Mouse (Mus musculus) embryonic facial prominence, embryonic 15.5 days (tissue): ENCODE data around the gene Zfand4. TPM values are rescaled to one million over a fixed set of nuclear protein-coding genes. Genes with fewer than 3 reads are reported as not detected.
A peak's percentile ranks its signal among the peaks of the same experiment; 100 is the strongest.
"Not testable (repeated sequence)": the region's sequence is repeated elsewhere in the genome, so short reads cannot be mapped to it uniquely, and the experiment has no call there.

Experiments
- ATAC-seq: fragments of 200-750 bp; cut with Nextera tagmentation; 2 replicates; pipeline ENCODE4 v1.8.0; 2017; ENCODE audit warnings: low read depth, moderate TSS enrichment; ENCODE audit not compliant: insufficient number of reproducible peaks, low FRiP score, low TSS enrichment
- H3K27ac ChIP-seq: fragments of 300-500 bp; sonication (generic); replicated peaks from 2 replicates; pipeline ENCODE4 v1.5.1; 2015; ENCODE audit warnings: mild to moderate bottlenecking, inconsistent platforms
- H3K27me3 ChIP-seq: fragments of 300-500 bp; sonication (generic); 2 replicates; pipeline ENCODE4 v1.6.1; 2015; ENCODE audit warnings: inconsistent platforms
- H3K36me3 ChIP-seq: fragments of 300-500 bp; sonication (generic); 2 replicates; pipeline ENCODE4 v1.6.1; 2015; ENCODE audit warnings: mild to moderate bottlenecking, inconsistent platforms
- H3K4me1 ChIP-seq: fragments of 300-500 bp; sonication (generic); 2 replicates; pipeline ENCODE4 v1.6.1; 2015; ENCODE audit warnings: inconsistent platforms
- H3K4me2 ChIP-seq: fragments of 300-500 bp; sonication (generic); replicated peaks from 2 replicates; pipeline ENCODE4 v1.6.1; 2015; ENCODE audit warnings: mild to moderate bottlenecking, inconsistent platforms
- H3K4me3 ChIP-seq: fragments of 300-500 bp; sonication (generic); replicated peaks from 2 replicates; pipeline ENCODE4 v1.5.1; 2015; ENCODE audit warnings: mild to moderate bottlenecking, inconsistent platforms
- H3K9ac ChIP-seq: fragments of 300-500 bp; sonication (generic); 2 replicates; pipeline ENCODE4 v1.6.1; 2015; ENCODE audit warnings: inconsistent platforms
- H3K9me3 ChIP-seq: fragments of 300-500 bp; sonication (generic); replicated peaks from 2 replicates; pipeline ENCODE4 v1.6.1; 2016; ENCODE audit warnings: inconsistent platforms
- WGBS: fragments of 180-500 bp; shearing (Covaris S2); methylation state at CpG from one replicate; pipeline ENCODE4 v1.1.7; 2015; 5-methylcytosine and 5-hydroxymethylcytosine counted together
- polyA plus RNA-seq: library from polyadenylated mRNA; unstranded; fragments of >200 nt; fragmentation: Nextera tagmentation; extraction: Ambion mirVana; gene quantifications from 2 replicates; pipeline ENCODE4 v1.2.1, GENCODE M21; 2015

The Zfand4 gene
- 7.1 and 10.3 TPM in 2 replicates for polyA plus RNA-seq

DNA sequence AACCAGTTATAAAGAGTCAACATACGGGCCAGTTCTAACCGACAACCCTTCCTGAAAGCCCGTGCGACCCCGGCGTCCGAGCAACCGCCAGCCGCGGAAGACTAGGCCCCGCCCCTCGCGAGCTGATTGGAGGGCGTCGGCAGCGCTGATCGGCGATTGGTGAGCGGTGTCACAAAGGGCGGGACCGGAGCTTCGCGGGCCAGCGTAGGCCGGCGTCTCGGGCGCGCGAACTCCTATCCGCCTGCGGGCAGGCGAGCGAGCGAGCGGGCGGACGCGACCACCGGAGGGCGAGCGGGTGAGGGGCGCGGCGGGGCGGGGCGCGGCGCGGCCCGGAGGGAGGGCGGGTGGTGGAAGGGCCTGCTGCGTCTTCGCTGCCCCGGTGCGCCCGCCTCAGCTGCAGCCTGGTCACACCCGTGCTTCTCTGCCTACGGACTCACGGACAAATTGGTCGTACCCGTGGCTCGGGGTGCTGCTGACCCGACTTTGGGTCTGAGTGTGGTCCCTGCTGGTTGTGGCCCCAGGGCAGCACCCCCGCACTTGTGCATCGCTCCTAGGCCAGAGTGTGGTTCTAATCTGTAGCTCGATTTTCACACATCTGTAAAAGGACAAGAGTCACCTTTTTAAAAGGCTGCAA lies at the start of gene Zfand4:
Gene Zfand4, plus strand, starts transcription at position 205 of the 634 bp plus-strand sequence.
- Histone ChIP-seq H3K9me3 (no peaks in the 10 kb centered on the region), H3K9ac (peak within 1 kb of the TSS; percentile 46), H3K4me3 (peak within 1 kb of the TSS; percentile 53), H3K27me3 (no peaks in the 10 kb centered on the region), H3K4me2 (peak within 1 kb of the TSS; percentile 70), H3K27ac (peak within 1 kb of the TSS; percentile 17; the same call in 1 of the 2 replicates), H3K36me3 (peaks cover 20% of the 10 kb centered on the region), H3K4me1 (peaks cover 8% of the 10 kb centered on the region)
- peak; percentile 95 for ATAC-seq
- 1% methylated on average over 67 of the region's 67 CpGs for WGBS

DNA sequence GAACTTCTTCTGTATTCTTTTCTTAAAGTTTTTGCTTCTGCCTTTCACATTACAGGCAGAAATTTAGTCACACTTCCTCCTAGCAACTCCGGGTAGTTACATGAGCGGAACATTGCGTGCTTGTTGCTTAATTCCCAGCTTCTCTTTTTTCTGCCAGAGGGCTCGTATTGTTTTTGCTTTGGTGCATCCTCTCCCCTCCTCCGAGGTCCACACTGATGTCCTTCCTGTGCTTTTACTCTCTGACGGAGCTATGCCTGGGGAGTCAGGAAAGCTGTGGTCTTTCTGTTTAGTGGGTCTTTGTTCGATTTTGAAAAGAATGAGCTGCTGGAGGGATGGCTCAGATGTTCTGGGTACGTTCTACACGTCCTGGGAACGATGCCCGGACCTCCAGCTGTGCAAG lies 36.3 kb upstream of the Zfand4 start:
- no peaks in the 10 kb centered on the region for H3K4me1 ChIP-seq
- 70% methylated on average over 11 of the region's 11 CpGs for WGBS
- peaks cover 59% of the 10 kb centered on the region for H3K36me3 ChIP-seq

DNA sequence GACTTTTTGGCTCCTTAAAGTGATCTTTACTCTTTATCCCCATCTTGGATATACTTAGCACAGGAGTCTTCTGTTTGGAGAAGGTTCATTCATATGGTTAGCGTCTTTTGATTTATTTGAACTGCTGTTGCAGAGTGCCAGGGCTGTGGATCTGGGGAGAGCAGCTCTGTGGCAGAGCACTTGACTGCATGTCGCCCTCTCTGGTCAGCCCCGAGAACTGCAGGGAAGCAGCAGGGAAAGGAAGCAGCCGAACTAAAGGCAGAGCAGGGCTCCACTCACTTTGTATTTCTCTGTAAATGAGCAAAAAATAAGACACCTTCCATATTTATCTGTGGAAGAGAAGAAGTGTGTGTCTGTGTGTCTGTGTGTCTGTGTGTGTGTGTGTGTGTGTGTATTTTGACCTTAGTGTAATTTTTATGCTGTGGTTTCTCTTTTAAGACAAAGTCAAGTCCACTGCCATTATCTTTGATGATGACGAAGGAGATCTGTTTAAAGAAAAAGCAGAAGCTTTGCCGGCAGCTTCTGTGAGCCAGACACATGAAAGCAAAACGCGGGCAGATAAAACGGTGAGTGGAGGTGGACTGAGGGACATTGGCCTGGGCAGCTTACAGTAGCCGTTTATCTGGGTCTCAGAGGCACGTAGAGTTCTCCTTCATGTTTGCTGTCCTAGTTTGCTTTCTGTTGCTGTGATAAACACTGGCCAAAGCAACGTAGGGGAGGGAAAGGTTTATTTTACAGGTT lies 35.1 kb upstream of the Zfand4 start:
- H3K4me2 ChIP-seq, result no peak overlapping the region
- ATAC-seq, result no peak
- no peak overlapping the region for H3K27ac ChIP-seq
- no peak overlapping the region for H3K9ac ChIP-seq
- H3K4me3 ChIP-seq, result no peak overlapping the region
- no peaks in the 10 kb centered on the region for H3K27me3 ChIP-seq
- peaks cover 62% of the 10 kb centered on the region for H3K36me3 ChIP-seq
- H3K4me1 ChIP-seq, result no peaks in the 10 kb centered on the region
- no peaks in the 10 kb centered on the region for H3K9me3 ChIP-seq
- 64% methylated on average over 12 of the region's 12 CpGs for WGBS

More for the DNA sequence above, 36.3 kb upstream of the Zfand4 start:
- Histone ChIP-seq H3K9me3 (no peaks in the 10 kb centered on the region), H3K27me3 (no peaks in the 10 kb centered on the region), H3K4me3 (no peak overlapping the region), H3K27ac (no peak overlapping the region), H3K9ac (no peak overlapping the region), H3K4me2 (no peak overlapping the region)
- ATAC-seq, result no peak

DNA sequence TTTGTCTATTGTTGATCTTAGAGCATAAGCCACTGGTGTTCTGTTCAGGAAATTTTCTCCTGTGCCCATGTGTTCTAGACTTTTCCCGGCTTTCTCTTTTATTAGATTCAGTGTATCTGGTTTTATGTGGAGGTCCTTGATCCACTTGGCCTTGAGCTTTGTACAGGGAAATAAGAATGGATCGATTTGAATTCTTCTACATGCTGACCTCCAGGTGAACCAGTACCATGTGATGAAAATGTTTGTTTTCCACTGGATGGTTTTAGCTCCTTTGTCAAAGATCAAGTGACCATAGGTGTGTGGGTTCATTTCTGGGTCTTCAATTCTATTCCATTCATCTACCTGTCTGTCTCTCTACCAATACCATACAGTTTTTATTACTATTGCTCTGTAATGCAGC lies 29.2 kb upstream of the Zfand4 start:
- WGBS, result 89% methylated on average over 2 of the region's 2 CpGs

GRCm38 (mm10) chr6:116235336-116235735 lies 28.7 kb upstream of the Zfand4 start:
- Histone ChIP-seq H3K27me3 (no peaks in the 10 kb centered on the region), H3K36me3 (peaks cover 74% of the 10 kb centered on the region), H3K27ac (no peak overlapping the region), H3K4me3 (no peak overlapping the region), H3K9ac (no peak overlapping the region), H3K4me1 (no peaks in the 10 kb centered on the region), H3K4me2 (no peak overlapping the region), H3K9me3 (no peaks in the 10 kb centered on the region)
- WGBS, result 84% methylated on average over 5 of the region's 5 CpGs
- ATAC-seq, result no peak

More for the DNA sequence above, 29.2 kb upstream of the Zfand4 start:
- not testable (repeated sequence) for H3K9me3 ChIP-seq, H3K4me2 ChIP-seq, H3K27ac ChIP-seq, H3K4me1 ChIP-seq, ATAC-seq, H3K4me3 ChIP-seq, H3K27me3 ChIP-seq, H3K9ac ChIP-seq
- H3K36me3 ChIP-seq, result peaks cover 71% of the 10 kb centered on the region

DNA sequence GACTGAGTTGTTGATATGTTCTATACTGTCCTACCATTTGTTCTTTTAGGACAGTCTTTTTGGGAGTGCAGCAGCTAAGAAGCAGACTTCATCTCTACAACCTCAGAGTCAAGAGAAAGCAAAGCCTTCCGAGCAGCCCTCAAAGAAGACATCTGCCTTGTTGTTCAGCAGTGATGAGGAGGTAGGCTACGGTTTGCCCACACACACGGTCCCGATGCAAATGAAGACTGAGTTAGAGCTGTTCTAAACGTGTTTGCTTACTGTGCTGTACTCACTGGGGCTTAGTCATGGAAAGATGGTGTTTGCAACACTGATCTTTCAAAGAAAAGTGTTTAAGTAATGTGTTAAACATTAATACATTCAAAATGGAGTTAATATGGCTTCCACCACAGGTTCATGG lies 25.9 kb upstream of the Zfand4 start:
- no peak overlapping the region for H3K9ac ChIP-seq
- no peak overlapping the region for H3K4me2 ChIP-seq
- peaks cover 72% of the 10 kb centered on the region for H3K36me3 ChIP-seq
- no peak overlapping the region for H3K27ac ChIP-seq
- no peak for ATAC-seq
- H3K9me3 ChIP-seq, result no peaks in the 10 kb centered on the region
- no peak overlapping the region for H3K4me3 ChIP-seq
- H3K4me1 ChIP-seq, result no peaks in the 10 kb centered on the region
- WGBS, result 89% methylated on average over 5 of the region's 5 CpGs
- H3K27me3 ChIP-seq, result no peaks in the 10 kb centered on the region

DNA sequence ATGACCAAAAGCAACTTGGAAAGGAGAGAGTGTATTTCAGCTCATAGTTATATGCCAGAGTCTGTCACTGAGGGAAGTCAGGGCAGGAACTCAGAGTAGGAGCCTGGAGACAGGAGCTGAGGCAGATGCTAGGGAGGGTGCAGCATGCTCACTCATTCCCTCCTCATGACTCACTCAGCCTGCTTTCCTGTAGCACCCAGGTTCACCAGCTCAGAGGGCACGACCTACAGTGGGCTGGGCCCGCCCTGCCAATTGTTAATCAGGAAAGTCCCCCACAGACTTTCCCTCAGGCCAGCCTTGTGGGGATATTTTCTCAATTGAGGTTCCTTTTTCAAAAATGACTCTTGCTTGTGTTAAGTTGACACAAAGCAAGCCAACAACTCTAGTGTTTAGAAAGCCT lies 23.7 kb upstream of the Zfand4 start:
- H3K9ac ChIP-seq, result no peak overlapping the region
- peaks cover 71% of the 10 kb centered on the region for H3K36me3 ChIP-seq
- H3K4me1 ChIP-seq, result no peaks in the 10 kb centered on the region
- H3K27ac ChIP-seq, result no peak overlapping the region
- no peaks in the 10 kb centered on the region for H3K27me3 ChIP-seq
- 82% methylated on average over 2 of the region's 2 CpGs for WGBS
- no peak for ATAC-seq
- H3K9me3 ChIP-seq, result no peaks in the 10 kb centered on the region
- no peak overlapping the region for H3K4me3 ChIP-seq
- H3K4me2 ChIP-seq, result no peak overlapping the region

DNA sequence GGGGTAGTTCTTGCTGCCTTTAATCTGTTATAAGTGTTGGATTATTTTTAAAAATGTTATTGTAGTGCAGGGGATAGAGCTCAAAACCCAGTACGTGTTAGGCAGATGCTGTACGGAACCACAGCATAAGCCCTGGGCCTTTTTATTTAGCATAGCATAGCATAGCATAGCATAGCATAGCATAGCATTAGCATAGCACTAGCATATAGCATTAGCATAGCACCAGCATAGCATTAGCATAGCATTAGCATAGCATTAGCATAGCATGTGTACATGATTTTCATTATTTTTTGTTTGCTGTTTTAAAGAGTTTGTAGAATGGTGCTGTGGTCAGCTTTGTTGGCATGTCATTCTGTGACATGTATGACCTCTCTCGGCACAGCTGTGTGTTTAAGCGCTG lies 4.4 kb upstream of the Zfand4 start:
- Histone ChIP-seq H3K4me2 (no peak overlapping the region), H3K4me3 (no peak overlapping the region), H3K36me3 (peaks cover 56% of the 10 kb centered on the region), H3K27ac (no peak overlapping the region), H3K4me1 (no peaks in the 10 kb centered on the region), H3K9ac (no peak overlapping the region), H3K27me3 (no peaks in the 10 kb centered on the region), H3K9me3 (no peaks in the 10 kb centered on the region)
- WGBS, result 79% methylated on average over 4 of the region's 4 CpGs
- no peak for ATAC-seq

DNA sequence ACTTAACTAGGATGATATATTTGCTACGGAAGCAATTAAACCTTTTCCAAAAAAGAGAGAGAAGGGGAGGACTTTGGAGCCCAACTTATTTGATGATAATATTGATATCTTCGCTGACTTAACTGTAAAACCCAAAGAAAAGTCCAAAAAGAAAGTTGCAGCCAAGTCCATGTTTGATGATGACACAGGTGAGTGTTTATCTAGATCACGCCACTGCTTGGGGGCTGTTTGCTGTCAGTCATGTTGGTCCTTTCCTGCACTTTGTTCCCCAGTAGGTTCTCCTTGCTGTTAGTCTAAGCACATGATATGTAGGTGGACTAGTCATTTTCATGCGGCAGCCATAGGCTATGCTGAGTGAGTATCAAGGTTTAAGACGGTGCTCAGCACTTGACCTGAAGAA lies 3.5 kb upstream of the Zfand4 start:
- Histone ChIP-seq H3K4me2 (no peak overlapping the region), H3K4me1 (no peaks in the 10 kb centered on the region), H3K36me3 (peaks cover 48% of the 10 kb centered on the region), H3K27me3 (no peaks in the 10 kb centered on the region), H3K4me3 (no peak overlapping the region), H3K27ac (no peak overlapping the region), H3K9ac (no peak overlapping the region), H3K9me3 (no peaks in the 10 kb centered on the region)
- ATAC-seq, result no peak
- WGBS, result 94% methylated on average over 5 of the region's 5 CpGs

- WGBS, result 92% methylated on average over 1 of the region's 1 CpGs
- Histone ChIP-seq H3K4me1 (peaks cover 8% of the 10 kb centered on the region), H3K9me3 (no peaks in the 10 kb centered on the region), H3K27ac (no peak overlapping the region), H3K4me2 (no peak overlapping the region), H3K27me3 (no peaks in the 10 kb centered on the region), H3K36me3 (peaks cover 29% of the 10 kb centered on the region), H3K4me3 (no peak overlapping the region), H3K9ac (no peak overlapping the region)
- ATAC-seq, result no peak
These were observed 1.2 kb upstream of the Zfand4 start for GRCm38 (mm10) chr6:116262824-116263223.

GRCm38 (mm10) chr6:116264836-116265235 lies 814 bp downstream of the Zfand4 start:
- Histone ChIP-seq H3K4me1 (peaks cover 8% of the 10 kb centered on the region), H3K4me2 (peak overlapping the region; percentile 70), H3K27me3 (no peaks in the 10 kb centered on the region), H3K9me3 (no peaks in the 10 kb centered on the region), H3K36me3 (peaks cover 20% of the 10 kb centered on the region), H3K4me3 (peak overlapping the region; percentile 53), H3K9ac (no peak overlapping the region), H3K27ac (no peak overlapping the region)
- 86% methylated on average over 11 of the region's 11 CpGs for WGBS
- ATAC-seq, result no peak
